Mouse (Mus musculus) heart, postnatal 14 days (tissue): ENCODE data around the gene Ooep. TPM values are rescaled to one million over a fixed set of nuclear protein-coding genes. Genes with fewer than 3 reads are reported as not detected.

Source experiments
- DNase-seq, 2 experiments: peaks; one replicate each; pipeline ENCODE4 v3.0.0; 2021 to 2022
- intact Hi-C: fragments of 180-260 bp; cut with DNase I; formaldehyde crosslinking; loops from one replicate; pipeline ENCODE4 v1.15.1; 2025
- long read RNA-seq, 2 experiments: library from polyadenylated mRNA; stranded (forward); transcript quantifications; one replicate each; pipeline ENCODE4 v2.0.0; 2021
- total RNA-seq, 2 experiments: library from RNA; stranded (reverse); gene quantifications; 2 replicates each; pipeline ENCODE4 v1.2.3; 2021

Ooep gene
- not detected for total RNA-seq
- long read RNA-seq, experiment 1, result 0 reads
- long read RNA-seq, experiment 2, result 0 reads

DNA sequence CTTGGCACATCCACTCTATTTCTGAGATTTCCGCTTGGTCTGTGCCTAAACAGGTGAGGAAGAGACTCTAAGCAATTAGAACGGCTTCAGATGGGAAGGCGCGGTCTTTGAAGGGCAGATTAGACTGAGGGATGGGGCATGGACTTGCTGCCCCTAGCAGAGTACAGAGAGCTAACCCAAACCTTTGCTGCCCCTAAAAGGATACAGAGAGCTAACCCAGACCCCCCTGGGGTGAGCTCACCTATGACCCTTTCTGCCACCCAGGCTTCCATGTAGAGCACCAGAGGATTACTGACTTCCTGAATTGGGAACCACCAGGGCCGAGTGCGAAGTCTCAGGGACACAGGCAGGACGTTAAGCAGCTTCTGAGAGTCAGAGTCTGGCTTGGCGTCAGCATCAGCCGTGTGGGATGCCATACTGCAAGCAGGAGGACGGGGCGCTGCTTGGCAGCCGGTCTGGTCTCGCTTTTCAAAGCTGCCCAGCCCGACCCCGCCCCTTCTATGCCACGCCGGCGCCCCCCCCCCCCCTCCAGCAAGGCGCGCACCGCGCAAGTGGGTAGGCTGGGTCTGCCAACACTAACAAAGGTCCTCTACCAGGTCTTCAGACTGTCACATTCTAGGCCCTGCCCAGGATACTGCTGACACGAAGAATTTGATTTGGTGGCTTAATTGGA lies at the start of gene Ooep:
Gene Ooep (minus strand): TSS at position 613 of the 673 bp plus-strand sequence.
- DNase-seq, result peak in 1 of 2 experiments; percentile 5
- intact Hi-C loops, result no loop called here

DNA sequence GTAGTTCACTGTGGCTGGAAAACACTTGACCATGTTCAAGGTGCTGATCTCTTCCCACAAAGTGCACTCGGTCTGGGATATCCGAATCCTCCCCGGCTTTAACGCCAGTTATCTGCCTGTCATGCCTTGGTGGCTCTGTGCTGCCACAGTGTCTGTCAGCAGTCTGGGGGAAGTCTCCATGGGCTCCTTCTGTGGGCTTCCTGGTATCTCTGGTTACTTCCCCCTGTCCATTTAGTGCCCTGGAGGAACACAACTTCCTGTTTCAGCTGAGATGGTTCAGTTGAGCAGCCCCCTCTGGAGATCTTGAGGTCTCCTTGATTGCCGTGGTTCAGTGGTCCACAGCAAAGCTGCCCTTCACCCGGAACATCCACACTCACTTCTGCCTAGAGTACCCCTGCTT lies 49.7 kb upstream of the Ooep start:
- DNase-seq, result no peak
- intact Hi-C loops, result no loop called here

DNA sequence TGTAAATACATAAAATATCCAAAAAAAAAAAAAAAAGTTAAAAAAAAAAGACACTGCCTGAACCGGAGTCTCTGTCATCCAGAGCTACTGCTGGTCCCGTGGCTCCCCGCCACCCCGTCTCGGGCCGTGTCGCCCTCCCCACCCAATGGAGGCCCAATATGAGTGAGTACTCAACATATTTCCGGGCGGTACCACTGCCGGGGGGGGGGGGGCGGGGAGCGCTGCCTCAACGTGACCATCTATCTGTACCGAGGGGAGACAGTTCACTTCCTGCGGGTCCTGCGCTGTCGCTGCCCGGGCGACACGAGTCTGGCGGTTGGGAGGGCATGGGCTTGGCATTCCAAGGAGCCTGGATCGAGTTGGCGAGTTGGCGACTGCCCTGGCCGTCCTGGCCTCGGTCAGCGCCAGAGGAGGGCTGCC lies 48.8 kb upstream of the Ooep start:
- no peak for DNase-seq
- intact Hi-C loops, result no loop called here

DNA sequence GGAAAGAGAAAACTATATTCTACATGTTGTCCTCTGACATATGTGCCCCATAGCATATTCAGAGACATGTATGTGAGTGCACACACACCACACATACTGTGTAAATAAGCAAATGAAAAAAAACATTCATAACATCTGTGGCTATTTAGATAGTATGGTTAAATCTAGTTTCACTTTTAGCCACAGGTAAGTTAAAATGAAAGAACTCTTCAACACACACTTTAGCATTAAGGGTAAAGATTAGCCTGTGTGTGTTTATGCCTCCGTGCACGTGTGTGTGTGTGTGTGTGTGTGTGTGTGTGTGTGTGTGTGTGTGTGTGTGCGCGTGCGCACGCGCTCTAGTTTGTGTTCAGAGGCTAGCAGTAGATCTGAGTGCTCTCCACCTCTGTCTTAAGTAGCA lies 23.1 kb upstream of the Ooep start:
- intact Hi-C loops, result no loop called here
- DNase-seq, result no peak

DNA sequence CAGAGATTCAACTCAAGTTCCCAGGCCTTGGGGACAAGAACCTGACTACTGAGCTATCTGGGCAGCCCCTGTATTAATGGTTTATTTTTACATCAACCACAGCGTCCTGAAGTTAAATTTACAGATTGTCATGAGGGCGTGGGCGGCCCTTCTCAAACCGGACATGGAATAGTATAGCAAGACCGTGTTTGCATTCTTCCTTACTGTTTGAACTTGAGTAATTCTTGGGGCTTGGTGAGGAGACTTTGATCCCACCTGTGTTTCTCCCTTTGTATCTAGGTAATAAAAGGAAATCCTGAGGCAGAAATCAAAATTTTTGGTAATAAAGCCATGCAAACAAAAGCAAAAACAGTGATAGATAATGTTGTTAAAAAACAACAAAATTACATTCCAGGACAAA lies 22.0 kb upstream of the Ooep start:
- DNase-seq, result no peak
- intact Hi-C loops, result no loop called here

DNA sequence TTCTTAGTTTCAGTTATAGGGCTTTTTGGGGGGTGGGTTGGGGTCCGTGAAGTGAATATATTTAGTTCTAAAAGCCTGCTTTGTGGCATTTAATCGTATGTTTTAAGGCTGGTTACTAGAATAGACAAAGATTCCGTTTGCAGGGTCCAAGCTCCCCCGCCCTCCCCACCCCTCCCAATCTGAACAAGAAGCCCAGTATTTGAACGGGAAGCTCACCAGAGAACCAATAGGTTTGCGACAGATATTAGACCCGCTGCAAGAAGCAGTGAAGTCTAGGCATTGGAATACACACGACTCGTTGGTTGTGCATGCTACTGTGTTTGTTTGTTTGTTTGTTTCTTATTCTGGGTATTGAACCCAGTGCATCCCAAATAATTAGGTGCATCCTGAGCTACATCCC lies 18.0 kb upstream of the Ooep start:
- DNase-seq, result no peak
- intact Hi-C loops, result no loop called here

DNA sequence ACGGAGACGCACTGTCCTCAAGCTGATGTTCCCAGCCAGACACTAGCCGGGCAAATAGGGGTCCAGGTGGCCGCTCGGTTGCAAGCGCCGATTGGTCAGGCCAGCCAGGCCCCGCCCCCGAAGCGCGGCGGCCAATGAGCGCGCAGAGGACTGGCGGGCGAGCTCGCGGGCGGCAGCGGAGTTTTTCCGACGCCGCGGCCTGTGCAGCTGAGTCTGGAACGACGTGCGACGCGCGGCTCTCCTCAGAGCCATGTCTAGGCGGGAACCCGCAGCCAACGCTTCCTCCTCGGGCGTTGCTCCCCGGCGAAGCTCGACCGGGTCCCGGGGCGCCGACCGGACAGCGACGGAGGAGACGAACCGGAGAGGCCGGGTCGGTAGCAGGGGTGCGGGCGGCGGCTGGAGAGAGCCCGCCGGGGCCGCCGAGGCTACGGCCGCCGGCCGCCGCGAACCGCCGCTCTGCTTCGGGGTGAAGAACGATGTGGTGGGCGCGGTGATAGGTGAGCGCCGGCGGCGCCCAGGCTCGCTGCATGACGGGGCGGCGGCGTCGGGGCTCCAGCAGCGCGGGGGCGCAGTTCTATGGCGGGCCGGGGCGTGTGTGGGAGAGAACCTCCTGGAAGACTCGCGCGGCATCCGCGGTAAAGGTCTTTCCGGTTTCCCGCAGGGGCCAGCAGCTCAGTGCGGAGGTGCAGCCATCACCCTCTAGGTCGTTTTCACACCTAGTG lies 17.3 kb upstream of the Ooep start, which contains the start of gene Ddx43:
Gene Ddx43 (plus strand): TSS at position 148 of the 722 bp plus-strand sequence.
- intact Hi-C loops, result no loop called here
- DNase-seq, result peak; percentile 42 to 49

DNA sequence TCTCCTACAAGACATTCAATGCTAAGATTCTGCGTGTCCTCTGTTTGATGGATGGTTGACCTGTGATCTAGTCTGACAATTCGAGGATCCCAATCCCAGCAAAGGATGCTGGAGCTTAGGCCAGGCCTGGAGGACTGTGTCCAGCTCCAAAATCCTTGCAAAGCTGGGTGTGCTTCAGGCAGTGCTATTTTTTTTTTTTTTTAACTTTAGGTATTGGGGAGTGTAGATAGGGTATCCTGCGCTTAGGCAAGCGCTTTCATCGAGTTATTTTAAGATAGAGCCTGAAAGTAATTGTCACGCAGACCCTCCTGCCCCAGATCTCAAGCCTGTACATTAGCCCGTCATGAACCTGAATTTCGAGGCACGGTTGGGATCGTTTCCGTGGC lies 16.7 kb upstream of the Ooep start:
- intact Hi-C loops, result no loop called here
- no peak for DNase-seq

DNA sequence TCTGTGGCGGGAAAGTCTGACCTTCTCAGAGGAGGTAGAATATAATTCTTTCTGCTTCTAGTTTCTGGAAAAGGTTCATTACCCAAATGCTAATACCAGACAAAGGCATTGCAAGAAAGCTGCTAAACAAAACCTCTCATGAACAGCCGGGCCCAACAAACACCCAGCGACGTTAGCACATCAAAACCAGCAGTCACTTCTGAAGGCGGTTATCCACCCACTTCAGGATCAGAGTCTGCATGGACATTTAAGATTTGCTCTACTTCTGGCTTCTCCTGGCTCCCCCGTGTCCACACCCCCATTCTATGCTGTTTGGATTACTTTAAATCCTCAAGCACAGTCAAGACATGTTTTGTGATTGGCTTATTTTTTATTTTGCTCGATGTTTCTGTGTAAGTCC lies 16.1 kb upstream of the Ooep start:
- DNase-seq, result no peak
- intact Hi-C loops, result no loop called here

DNA sequence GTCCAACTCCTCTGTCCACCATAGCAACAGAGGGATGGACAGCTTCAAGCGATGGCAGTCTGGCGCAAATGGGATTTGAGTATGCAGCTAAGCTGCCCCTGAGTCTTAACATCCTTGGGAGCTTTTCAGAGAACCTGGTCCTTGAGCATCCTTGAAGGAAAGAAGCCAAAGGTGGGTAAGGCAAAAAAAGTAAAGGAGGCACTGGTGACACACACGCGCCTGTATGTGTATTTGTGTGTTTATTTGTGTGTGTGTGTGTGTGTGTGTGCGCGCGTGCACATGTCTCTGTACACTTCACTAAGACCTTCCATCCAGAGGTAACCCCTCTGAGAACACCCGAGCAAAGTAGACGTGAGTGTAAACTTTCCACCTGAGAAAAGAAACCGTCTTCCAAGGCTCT lies 15.2 kb upstream of the Ooep start:
- no peak for DNase-seq
- intact Hi-C loops, result no loop called here

DNA sequence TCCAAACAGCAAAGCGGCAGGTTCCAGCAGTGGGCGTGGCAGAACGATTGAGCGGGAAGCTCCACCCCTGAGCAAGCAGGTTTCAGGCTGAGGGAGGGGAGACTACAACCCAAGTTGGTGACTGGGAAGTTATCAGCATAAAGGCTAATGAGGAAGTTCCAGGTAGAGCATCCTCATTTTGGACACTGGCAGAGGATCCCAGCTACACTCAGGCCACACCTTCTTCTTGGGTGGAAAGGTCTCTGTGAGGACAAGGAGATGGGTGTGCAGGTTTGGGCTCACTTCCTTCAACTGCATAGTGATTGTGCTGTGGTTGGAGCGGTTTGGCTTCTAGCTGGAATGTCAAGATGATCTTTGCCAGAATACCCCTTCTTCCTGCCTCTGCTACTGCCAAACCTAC lies 11.5 kb upstream of the Ooep start:
- DNase-seq, result no peak
- intact Hi-C loops, result no loop called here

DNA sequence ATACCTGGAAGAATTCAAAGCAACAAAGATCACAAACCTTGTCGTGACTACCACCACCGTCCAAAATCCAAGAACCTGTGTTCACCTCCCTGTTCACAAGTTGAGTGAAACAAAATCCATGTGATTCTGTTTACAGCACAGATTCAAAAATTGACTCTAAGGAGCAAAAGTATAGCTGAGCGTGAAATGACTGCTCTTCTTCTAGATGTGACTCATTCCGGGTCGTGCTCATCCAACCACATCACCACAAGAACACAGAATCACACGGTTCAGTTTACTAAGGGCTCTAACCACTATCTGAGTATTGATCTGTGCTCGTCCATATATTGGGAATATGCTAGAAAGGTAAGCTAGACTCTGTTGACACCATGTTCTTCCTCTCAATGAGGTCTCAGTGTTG lies 8.4 kb upstream of the Ooep start:
- intact Hi-C loops, result no loop called here
- no peak for DNase-seq

DNA sequence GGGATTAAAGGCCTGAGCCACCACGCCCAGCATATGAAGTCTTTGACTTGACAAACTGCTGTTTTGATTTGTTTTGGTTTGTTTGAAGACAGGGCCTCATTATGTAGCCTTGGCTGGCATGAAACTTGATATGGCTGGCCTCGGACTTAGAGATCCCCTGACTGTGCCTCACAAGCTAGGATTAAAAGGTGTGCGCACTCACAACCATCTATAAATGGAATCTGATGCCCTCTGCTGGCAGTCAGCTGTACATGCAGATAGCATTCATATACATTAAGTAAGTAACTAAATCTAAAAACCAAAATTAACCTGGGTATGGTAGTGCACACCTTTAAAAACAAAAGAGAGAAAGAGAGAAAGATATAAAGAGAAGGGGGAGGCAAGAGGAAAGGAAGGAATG lies 7.4 kb upstream of the Ooep start:
- intact Hi-C loops, result no loop called here
- no peak for DNase-seq

DNA sequence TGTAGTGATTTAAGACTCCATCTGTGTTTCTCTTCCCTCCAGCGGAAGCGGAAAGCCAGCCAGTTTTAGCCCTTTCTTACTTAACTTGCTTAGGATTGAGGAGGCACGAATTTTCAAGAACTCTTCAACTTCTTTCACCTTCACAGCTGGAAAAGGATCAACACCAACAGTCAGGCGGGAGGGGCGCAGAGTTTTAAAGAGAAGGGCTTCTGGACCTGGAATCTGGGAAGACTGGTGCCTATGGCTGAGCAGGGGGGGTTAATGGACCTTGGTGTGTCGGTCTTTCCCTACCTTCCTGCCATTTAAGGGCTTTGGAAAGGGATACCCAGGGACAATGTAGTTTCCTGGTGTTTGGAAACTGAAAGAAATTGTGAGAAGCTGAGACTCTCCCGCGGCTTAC lies 979 bp downstream of the Ooep start:
- DNase-seq, result no peak
- intact Hi-C loops, result no loop called here

DNA sequence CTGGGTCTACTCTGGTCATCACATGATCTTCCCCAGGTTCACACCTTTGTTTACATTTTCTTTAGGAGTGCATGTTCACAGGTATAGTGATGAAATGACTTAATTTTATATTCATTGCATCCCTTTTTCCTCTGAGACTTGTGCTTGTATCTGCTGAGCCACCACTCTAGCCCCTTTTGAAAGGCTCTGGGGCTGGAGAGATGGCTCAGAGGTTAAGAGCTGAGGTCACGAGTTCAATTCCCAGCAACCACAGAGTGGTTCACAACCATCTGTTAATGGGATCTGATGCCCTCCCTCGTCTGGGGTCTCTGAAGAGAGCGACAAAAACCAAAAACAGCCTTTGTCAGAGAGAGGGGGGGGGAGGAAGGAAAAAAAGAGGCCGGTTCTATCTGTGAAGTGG lies 3.0 kb downstream of the Ooep start:
- no peak for DNase-seq
- intact Hi-C loops, result no loop called here

DNA sequence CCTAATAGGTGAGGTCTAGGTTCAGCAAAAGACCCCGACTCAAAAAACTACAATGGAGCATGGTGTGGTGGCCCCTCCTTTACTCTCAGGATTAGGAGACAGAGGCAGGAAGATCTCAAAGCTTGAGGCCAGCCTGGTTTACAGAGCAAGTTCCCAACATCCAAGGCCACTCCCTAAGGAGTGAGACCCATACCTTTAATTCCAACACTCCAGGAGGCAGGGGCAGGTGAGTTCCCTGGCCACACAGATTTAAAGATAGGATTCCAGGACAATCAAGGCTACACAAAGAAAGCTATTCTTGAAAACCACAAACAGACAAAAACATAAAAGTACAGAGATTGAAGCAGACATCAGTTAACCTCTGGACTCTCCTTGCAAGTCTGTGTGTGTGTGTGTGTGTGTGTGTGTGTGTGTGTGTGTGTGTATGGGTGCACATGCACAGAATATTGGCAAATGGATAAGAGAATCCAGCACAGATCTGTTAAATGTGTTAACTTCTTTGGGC lies 3.6 kb downstream of the Ooep start:
- intact Hi-C loops, result no loop called here
- no peak for DNase-seq

DNA sequence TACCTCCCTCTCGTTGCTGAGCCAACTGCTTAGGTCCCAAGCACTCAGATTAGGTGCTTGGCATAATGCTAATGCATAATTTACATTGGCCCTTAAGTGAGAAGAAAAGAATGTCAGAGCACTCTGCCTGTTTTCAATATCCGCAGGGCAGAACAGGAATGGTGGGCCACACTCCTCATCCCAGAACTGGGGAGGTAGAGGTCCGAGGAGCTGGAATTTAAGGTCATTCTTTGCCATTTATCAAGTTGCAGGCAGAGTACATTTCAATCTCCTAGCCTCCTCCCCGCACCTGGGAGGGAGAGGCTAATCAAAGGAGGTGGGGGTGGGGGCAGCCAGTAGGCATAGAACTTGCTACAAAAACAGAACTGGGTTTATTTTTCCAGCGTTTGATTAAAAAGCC lies 4.1 kb downstream of the Ooep start:
- intact Hi-C loops, result no loop called here
- DNase-seq, result no peak

DNA sequence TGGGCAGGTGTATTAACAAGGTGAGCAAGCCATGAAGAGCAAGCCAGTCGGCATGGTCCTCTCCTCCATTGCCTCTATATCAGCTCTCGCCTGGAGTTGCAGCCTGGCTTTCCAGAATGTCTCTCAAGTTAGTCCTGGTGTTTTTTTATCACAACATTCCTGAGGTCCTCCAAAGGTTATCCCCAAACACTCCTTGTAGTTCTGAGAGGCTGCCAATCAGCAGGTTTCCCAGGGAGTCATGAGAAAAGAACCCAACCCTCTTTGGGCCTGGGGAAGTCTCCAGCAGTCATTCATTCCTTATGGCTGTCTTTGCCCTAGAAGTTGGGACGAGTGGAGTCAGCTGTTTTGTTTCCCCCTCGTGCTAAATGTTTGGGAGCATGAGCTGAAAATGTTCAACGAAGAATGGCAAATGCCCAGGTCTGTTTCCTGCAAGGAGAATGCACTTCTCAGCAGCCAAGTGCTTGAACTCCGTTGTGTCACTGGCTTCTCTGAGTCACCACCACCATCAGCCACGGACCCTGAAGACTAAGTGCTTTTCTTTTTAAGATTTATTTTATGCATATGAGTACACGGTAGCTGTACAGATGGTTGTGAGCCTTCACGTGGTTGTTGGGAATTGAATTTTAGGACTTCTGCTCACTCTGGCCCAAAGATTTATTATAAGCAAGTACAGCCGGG lies 5.6 kb downstream of the Ooep start:
- intact Hi-C loops, result no loop called here

DNA sequence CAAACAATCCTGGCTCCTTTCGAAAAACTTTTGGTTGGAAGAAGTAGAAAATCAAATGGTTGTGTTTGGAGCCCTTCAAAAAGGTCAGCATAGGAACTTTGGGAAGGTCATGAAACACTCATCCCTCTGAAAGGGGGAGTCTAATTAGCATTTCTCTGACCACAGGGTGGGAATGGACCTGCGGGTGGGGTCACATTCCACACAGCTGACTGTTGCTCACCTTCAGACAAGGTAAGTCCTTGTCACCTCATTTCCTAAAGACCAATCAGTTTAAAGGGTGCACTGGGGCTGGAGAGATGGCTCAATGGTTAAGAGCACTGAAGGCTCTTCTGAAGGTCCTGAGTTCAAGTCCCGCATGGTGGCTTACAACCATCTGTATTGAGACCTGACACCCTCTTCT lies 7.1 kb downstream of the Ooep start:
- no peak for DNase-seq
- intact Hi-C loops, result no loop called here

More for the DNA sequence above, 5.6 kb downstream of the Ooep start:
- DNase-seq, result no peak

DNA sequence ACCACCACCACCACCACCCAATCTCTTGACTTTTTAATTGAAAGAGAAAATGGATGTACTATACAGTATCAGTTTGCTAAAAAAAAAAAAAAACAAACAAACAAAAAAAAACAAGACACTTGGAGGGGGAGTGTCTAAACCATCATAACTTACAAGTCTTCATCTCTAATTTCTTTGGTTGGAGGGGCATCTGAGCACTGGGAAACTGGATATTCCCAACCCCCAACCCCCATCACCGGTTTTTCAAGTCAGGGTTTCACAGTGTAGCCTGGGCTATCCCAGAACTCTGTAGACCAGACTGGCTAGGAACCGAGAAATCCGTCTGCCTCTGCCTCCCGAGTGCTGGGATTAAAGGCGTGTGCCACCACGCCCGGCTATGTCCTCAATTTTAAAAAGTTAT lies 8.7 kb downstream of the Ooep start:
- DNase-seq, result no peak
- intact Hi-C loops, result no loop called here

DNA sequence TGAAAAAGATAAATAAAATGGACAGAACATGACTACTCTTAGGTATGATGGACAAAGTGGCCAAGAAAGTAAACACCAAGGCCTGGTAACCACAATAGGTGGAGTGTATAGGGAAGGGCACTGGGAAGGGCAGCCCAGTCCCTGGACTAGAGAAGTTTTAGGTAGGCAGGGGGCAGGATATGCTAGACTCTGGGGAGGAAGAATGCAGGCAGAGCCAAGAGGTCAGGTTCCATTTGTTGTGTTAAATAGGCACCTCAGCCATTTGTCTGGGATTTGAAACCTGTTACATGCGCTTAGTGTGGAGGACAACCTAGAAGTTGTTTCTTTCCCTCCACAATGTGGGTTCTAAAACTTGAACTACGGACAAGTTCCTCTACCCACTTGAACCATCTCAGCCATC lies 9.2 kb downstream of the Ooep start:
- no peak for DNase-seq
- intact Hi-C loops, result no loop called here
